Mouse (Mus musculus) frontal cortex, postnatal 25 days (tissue): ENCODE measurements around the gene Ugt1a8.

Source experiments
- DNase-seq, 2 experiments: peaks; one replicate each; pipeline ENCODE4 v3.0.0; 2022; ENCODE audit warnings: low spot score in 2 of 2

The Ugt1a8 gene

DNA sequence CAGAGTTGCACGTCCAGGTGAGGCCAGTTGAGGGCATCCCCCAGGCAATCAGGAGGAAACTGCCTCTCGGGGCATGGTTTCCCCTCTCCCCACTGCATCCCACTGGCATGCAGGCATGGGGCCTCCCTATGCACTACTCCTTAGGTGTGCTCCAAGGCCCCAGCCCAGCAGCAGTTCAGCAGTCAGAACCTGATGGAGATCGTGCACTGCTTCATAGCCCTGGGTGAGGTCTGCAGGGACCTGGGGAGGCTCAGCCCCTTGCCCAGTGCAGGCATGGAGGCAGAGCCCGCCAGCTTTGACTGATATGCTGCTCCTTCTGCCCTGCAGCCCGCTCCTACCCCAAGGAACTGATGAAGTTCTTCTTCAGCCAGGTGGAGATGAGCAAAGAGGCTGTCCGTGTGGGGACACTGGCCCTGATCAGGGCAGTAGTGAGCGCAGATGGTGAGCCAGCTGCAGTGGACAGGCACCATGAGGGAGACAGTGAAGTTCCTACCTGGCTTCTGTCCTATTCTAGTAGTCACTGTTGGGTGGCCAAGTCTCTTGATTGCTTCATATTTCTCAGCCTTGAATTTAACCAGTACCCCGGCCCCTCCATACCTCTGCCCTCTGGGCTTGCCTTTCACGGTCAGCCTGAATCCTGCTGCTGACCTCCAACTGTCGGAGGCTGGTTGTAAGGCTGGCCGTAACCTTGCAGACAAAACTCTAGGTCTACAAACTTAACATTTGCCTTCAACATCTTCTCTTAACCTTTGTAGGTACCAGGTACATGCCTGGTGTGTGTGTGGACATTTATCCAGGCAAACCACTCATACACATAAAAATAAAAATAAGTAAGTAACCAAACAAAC lies 147.7 kb downstream of the Ugt1a8 start:
- DNase-seq: no peak

GRCm38 (mm10) chr1:88235894-88236415 lies 148.3 kb downstream of the Ugt1a8 start:
- DNase-seq: no peak

DNA sequence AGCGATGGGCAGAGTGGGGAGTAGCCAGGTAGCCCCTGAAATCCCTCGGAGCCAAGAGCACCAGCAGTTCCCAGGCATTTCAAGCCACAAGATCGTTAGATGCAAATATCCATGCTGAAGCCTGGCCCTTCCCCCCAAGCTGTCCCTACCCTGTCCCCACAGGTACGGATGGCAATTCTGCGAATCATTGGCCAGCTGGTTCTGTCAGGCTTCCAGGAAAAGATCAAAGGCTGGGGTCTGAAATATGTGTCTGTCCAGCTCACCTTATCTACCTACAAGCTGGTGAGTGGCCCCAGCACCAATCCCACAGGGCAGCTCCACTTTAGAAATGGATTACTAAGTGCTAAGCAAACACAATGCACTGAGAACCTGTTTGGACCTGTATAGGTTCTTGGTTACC lies 149.7 kb downstream of the Ugt1a8 start:
- DNase-seq: no peak

GRCm38 (mm10) chr1:88238771-88239170 lies 151.2 kb downstream of the Ugt1a8 start:
- DNase-seq: no peak

DNA sequence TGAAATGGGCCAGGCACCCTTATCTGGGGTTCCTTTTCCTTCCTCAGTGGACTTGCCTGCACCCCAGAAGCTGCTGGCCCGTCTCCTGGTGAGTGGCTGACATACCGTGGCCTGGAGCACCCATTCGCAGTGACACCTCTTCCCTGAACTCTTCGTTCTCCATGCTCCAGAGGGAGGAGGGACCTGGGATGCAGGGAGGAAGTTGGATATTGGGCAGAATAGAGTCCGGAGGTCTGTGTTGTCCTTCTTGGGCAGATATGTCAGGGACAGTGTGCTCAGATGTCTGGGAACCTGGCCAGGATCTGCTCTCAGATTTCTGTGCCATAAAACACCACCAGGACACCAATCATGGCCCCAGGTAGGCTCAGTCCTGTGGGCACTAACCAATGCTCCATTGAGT lies 152.5 kb downstream of the Ugt1a8 start:
- no peak for DNase-seq

DNA sequence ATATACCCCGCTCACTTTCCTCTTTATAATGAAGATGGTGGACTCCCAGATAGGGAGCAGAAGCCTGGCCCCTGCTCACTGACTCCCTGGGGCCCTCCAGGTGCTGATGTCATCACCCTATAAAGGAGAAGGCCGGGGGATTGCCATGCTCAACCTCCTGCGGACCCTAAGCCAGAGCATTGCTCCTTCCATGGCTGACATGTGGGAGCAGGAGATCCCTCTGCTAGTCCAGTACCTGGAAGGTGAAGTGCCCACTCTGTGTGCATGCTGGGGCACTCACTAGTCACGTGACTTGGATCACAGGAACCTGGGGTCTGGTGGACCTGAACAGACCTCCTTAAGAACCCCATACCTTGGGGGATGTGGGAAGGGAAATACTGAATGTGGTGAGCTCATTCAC lies 153.0 kb downstream of the Ugt1a8 start:
- no peak for DNase-seq

DNA sequence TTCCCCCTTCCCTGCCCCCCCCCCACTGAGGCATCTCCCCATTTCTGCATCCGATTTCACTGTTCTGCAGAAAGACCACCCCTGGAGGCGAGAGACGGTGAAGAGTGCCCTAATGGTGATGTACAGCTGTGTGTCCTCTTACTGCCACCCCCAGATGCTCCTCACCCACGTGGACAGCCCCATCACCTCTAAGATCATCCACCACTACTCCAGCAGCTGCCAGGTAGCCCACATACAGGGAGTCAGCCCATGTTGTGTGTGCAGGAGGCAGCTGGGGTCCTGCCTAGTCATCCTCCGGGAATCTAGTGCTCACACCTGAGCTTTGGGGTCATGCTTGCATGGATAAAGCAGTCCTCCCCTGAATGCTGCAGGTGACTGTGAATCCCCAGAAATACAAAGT lies 156.2 kb downstream of the Ugt1a8 start:
- no peak for DNase-seq

- no peak for DNase-seq
Observed at GRCm38 (mm10) chr1:88245881-88246280, 158.3 kb downstream of the Ugt1a8 start.

GRCm38 (mm10) chr1:88246386-88246785 lies 158.8 kb downstream of the Ugt1a8 start:
- no peak for DNase-seq

DNA sequence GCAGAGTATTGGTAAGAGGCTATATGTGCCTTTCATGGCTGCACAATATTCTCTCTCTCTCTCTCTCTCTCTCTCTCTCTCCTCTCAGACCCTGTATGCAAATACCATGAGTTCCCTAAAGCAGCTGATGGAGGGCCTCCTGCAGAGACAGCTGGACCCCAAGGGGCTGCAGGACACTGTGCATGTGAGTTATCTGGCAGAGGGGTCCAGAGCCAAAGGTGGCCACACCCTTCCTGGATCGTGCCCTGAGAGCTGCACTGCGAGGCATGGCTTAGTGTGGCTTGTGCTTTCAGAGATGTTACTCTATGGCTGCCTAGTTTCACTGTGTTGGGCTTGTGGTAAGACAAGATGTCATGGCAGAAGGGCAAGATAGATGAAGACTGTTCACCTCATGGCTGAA lies 160.0 kb downstream of the Ugt1a8 start:
- no peak for DNase-seq

- DNase-seq: no peak
Observed at GRCm38 (mm10) chr1:88248658-88249057, 161.0 kb downstream of the Ugt1a8 start.

DNA sequence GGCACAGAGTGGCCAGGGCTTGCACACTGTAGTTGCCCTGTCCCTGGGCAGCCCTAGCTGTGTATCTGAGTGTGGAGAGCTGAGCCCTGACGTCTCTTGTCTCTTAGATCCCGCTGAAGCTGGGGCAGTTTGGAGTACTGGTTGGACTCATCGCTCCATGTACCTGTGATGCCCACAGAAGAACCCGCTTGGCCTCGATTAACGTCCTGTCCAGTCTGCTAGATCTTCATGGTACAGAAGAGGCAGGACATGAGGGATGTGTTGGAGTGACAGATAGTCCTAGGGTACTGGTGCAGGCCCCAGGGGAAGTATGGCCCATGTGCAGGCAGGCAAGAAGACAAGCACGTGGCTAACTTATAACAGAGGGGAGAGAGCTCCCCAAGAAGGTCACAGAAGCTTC lies 162.0 kb downstream of the Ugt1a8 start:
- DNase-seq: no peak

DNA sequence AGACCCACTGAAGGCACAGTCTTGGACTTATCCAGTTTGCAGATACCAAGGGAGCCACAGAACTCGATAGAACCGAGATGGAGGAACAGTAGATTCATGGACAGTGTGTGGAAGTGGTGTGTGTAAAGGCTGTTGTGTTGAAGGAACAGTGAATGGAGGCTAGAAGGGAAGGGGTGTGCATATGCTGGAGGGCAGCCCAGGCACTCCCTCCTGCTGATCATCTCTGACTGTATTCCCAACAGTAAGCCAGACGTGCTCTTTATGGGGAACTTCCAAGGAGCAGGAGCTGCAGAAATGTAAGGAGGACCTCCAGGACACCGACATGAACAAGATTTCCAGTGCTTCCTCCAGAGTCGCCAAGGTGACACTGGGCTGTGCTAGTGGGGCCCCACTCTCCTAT lies 162.4 kb downstream of the Ugt1a8 start:
- no peak for DNase-seq

DNA sequence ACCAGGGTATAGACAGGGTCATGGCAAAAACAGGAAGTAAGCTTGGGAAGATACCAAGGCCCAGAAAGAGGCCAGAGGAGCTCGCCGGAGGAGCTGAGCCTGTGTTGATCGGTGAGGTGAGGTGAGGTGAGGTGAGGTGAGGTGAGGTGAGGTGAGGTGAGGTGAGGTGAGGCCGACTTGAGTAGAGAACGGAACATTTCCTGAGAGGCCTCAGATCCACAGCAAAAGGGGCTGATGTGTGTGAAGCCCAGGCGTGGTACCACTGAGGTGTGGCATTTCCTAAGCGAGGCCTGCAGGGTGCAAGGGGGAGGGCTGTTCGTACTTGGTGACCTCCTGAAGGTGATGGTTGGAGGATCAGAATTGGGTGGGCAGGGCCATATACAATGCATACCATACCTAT lies 165.5 kb downstream of the Ugt1a8 start:
- no peak for DNase-seq

- no peak for DNase-seq
Observed at GRCm38 (mm10) chr1:88253540-88253939, 165.9 kb downstream of the Ugt1a8 start.

DNA sequence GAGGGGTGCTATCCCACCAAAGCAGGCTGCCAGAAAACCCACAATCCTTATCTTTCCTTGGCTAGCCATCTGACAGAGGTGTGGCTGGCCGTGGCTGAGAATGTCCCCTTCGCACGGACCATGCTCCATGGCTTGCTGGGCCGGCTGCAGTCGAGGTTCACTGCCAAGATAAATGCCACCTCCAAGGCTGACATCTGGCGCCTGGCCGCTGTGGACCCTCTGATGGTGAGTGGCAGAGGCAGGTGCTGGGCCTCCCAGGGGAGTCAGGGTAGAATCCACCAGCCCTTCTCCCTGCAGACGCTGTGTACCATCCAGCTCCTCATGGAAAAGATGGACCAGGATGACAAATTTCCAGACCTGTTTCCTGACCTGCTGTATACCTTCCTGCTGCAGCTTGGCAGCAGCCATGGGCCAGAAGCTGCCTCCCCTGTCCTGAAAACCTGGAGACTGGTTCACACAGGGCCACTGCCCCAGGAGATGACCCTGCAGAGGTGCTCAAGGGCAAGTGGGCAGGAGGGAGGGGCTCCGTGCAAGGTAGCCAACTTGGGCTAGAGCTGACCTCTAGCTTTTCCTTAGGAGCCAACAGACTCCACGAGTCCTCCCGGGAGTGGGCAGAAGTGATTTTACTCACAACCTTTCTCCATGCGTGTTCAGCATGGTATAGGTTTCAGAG lies 167.3 kb downstream of the Ugt1a8 start:
- no peak for DNase-seq

DNA sequence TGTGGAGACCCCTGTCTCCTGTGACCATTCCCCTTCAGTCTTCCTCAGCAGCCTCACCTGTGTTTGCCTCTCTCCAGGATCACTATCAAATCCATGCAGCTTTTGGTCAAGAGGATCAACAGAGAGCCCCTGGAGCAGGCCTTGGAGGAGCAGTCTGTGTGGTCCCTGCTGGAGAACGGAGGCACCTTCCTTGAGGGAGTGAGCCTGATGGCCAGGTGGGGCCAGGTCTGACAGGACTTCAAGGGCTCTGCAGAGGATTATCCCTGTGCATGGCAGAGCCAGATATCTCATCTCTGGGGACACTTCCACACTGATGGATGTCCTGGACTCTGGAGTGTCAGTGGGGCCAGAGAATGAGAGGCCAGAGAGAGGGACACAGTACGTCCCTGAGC lies 167.8 kb downstream of the Ugt1a8 start:
- no peak for DNase-seq

DNA sequence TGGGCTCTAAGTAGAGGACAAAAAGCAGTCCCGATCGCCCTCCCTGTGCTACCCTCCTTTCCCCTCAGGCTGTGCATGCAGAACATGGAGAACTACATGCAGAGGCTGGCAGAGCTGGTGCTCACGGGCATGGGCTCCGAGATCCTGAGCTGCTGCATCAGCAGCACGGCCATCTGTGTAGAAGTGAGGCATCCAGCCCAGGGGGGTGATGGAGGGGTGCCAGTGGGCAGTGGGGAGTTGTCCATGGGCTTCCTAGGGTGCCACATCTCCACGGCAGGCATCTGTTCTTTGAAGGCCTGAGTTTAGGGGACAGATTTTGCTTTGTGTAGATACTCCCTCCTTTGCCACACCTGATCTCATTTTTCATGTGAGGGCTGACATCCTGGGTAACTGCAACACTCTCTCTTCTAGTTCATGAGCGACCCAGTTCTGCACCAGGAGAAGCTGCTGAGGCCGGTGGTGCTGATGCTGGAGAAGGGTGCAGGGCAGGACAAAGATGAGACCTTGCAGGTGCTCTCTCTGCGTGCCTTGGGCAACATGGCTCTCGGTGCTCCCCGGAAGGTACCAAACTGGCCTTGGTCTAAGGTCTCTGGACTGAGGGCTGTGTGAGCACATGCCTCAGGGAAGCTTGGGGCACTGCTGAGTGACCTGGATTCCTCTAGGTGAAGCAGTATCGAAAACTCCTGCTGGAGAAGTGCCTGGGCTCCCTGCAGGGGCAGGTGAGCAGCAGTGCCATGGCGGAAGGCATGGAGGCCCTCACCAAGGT lies 168.6 kb downstream of the Ugt1a8 start:
- DNase-seq: no peak

- DNase-seq: no peak
Observed at GRCm38 (mm10) chr1:88256886-88257663, 169.5 kb downstream of the Ugt1a8 start.

GRCm38 (mm10) chr1:88257681-88258080 lies 170.1 kb downstream of the Ugt1a8 start:
- DNase-seq: no peak

DNA sequence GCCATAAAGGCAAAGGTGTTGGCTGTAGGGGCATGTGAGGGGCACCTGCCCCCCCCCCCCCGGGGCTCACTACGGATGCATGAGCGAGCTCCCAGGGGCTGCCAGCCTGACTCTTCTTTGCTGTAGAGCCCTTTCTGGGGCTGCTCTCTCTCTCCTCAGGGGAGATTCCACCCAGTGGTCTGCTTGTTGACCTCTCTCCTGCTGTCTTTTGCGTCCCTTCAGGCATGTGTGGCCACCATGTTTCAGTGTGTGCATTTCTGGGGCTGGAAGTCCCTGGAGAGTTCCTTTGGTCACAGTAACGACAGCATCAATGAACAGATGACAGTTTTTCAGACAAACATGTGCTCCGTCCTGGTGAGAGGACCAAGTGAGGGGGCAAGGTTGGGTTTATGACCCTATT lies 170.7 kb downstream of the Ugt1a8 start:
- no peak for DNase-seq
